Mouse (Mus musculus) midbrain, embryonic 15.5 days (tissue): ENCODE results near the gene Tmco3. TPM values are rescaled to one million over a fixed set of nuclear protein-coding genes. Genes with fewer than 3 reads are reported as not detected.

ENCODE experiments used
- ATAC-seq: fragments of 200-750 bp; cut with Nextera tagmentation; replicated peaks from 2 replicates; pipeline ENCODE4 v1.8.0; 2017; ENCODE audit warnings: moderate TSS enrichment
- H3K27ac ChIP-seq: fragments of 300-500 bp; sonication (generic); 2 replicates; pipeline ENCODE4 v1.5.1; 2015; ENCODE audit warnings: mild to moderate bottlenecking, inconsistent platforms
- H3K27me3 ChIP-seq: fragments of 300-500 bp; sonication (generic); replicated peaks from 2 replicates; pipeline ENCODE4 v1.6.1; 2015; ENCODE audit warnings: inconsistent platforms
- H3K36me3 ChIP-seq: fragments of 300-500 bp; sonication (generic); replicated peaks from 2 replicates; pipeline ENCODE4 v1.6.1; 2015; ENCODE audit warnings: inconsistent platforms
- H3K4me1 ChIP-seq: fragments of 300-500 bp; sonication (generic); 2 replicates; pipeline ENCODE4 v1.6.1; 2015; ENCODE audit warnings: inconsistent platforms
- H3K4me2 ChIP-seq: fragments of 300-500 bp; sonication (generic); 2 replicates; pipeline ENCODE4 v1.6.1; 2015; ENCODE audit warnings: inconsistent platforms, mild to moderate bottlenecking, moderate library complexity
- H3K4me3 ChIP-seq: fragments of 300-500 bp; sonication (generic); 2 replicates; pipeline ENCODE4 v1.5.1; 2015; ENCODE audit warnings: mild to moderate bottlenecking, inconsistent platforms
- H3K9ac ChIP-seq: fragments of 300-500 bp; sonication (generic); 2 replicates; pipeline ENCODE4 v1.6.1; 2015; ENCODE audit warnings: mild to moderate bottlenecking, inconsistent platforms
- H3K9me3 ChIP-seq: fragments of 300-500 bp; sonication (generic); 2 replicates; pipeline ENCODE4 v1.6.1; 2016; ENCODE audit warnings: inconsistent platforms
- WGBS: fragments of 180-500 bp; shearing (Covaris S2); methylation state at CpG from one replicate; pipeline ENCODE4 v1.1.7; 2015; ENCODE audit warnings: mixed read lengths; 5-methylcytosine and 5-hydroxymethylcytosine counted together
- polyA plus RNA-seq: library from polyadenylated mRNA; unstranded; fragments of >200 nt; fragmentation: Nextera tagmentation; extraction: Ambion mirVana; gene quantifications from 2 replicates; pipeline ENCODE4 v1.2.1, GENCODE M21; 2015

Gene Tmco3
- polyA plus RNA-seq, 1 experiment from 2014 or later: 47.6 TPM

DNA sequence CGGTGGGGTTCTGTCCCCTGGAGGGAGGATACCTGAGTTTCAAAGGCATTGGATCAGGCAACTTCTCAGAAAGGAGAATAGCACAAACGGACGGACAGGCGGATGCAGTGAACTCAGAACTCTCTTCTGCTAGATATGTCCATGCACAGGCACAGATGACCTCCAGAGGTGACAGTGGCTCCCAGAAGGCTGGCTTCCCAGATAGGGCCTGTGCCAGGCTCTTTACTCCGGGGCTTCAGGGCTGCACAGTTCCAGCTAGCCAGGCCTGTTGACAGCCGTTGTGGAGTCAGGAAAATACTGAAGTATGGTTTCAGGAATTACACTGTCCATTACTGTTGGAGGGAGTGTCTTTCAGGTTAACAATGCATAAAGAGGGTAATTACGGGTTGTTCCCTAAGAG is 62.1 kb downstream of the Tmco3 start:
- H3K4me2 ChIP-seq: no peak overlapping the region
- no peak overlapping the region for H3K9ac ChIP-seq
- no peaks in the 10 kb centered on the region for H3K27me3 ChIP-seq
- no peaks in the 10 kb centered on the region for H3K4me1 ChIP-seq
- H3K4me3 ChIP-seq: no peak overlapping the region
- H3K27ac ChIP-seq: no peak overlapping the region
- H3K9me3 ChIP-seq: no peaks in the 10 kb centered on the region
- 92% methylated on average over 7 of the region's 7 CpGs for WGBS
- H3K36me3 ChIP-seq: peaks cover 20% of the 10 kb centered on the region
- ATAC-seq: no peak

DNA sequence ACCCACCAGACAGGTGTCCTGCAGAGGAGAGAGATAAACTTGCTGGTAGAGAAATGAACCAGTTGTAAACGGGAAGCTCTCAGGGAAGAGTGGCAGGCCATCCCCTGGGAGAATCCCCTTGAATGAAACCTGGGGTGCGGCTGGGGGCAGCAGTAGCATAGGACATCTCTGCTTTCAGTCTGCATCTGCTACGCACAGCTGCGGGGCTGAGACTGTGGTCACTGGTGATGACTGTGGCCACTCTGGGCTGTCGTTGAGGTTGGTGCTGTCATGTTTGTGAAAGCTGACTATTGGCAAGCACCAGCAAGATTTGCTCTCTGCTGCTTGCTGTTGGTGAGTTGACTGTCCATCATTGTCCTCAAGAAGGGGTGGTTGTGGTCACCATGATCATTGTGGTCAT is 63.6 kb downstream of the Tmco3 start:
- peaks cover 20% of the 10 kb centered on the region for H3K36me3 ChIP-seq
- ATAC-seq: no peak
- 93% methylated on average over 5 of the region's 5 CpGs for WGBS
- no peak overlapping the region for H3K4me3 ChIP-seq
- H3K4me2 ChIP-seq: no peak overlapping the region
- H3K9ac ChIP-seq: no peak overlapping the region
- no peaks in the 10 kb centered on the region for H3K27me3 ChIP-seq
- no peaks in the 10 kb centered on the region for H3K9me3 ChIP-seq
- H3K27ac ChIP-seq: no peak overlapping the region
- H3K4me1 ChIP-seq: no peaks in the 10 kb centered on the region

DNA sequence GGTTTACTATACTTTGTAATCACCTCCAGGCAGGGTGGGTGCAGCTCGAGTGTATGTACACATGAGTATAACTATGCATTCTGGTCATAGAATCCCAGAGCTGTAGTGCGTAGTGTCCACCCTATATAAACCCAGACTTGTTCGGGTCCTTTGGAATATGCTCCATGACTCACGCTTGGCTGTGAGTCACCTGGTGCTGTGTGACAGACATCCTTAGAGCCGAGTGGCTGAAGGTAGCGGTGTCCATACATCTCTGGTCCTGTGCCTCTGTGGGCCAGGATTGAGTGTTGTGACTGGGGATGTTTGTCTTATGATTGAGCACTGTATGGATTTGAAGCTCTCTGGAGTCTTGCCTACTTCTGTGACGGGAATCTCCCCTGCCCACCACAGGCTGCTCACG is 64.6 kb downstream of the Tmco3 start:
- Histone ChIP-seq H3K9ac (no peak overlapping the region), H3K27ac (no peak overlapping the region), H3K36me3 (peaks cover 20% of the 10 kb centered on the region; the same call in 1 of the 2 replicates), H3K9me3 (no peaks in the 10 kb centered on the region), H3K4me3 (no peak overlapping the region), H3K4me1 (no peaks in the 10 kb centered on the region), H3K4me2 (no peak overlapping the region), H3K27me3 (no peaks in the 10 kb centered on the region)
- ATAC-seq: no peak
- 90% methylated on average over 8 of the region's 8 CpGs for WGBS

DNA sequence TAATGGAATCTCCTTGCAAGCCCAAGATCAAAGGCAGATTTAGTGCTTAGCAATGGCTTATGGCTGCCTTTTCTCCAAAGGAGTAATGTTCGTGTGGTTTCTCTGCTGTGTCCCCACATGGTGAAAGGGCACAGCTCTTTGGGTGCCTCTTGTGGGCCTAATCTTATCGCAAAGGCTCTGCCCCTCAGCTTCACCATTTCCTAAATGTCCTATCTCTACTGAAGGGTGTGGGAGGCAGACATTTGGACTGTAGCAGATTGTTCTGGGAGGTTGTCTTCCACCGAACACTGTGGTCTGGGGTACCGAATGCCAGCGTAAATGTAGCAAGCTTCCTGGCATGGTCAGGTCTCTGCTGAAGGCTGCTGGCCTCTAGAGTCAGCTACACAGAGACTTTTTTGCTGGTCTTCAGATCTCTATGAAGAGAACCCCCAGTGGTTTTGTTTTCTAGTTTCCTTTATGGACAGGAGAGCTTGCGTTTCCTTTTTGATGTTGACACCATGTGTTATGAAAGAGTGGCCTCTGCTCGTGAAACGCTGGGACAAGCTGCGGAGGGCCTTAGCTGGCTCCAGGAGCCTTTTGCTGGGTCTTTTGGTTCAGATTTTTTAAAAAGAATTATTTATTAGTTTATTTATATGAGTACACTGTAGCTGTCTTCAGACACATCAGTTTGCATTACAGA is 65.3 kb downstream of the Tmco3 start:
- H3K36me3 ChIP-seq: peaks cover 17% of the 10 kb centered on the region; the same call in 1 of the 2 replicates
- no peaks in the 10 kb centered on the region for H3K27me3 ChIP-seq
- 78% methylated on average over 9 of the region's 9 CpGs for WGBS
- no peak overlapping the region for H3K27ac ChIP-seq
- no peaks in the 10 kb centered on the region for H3K9me3 ChIP-seq
- H3K9ac ChIP-seq: no peak overlapping the region
- no peaks in the 10 kb centered on the region for H3K4me1 ChIP-seq
- no peak overlapping the region for H3K4me3 ChIP-seq
- no peak for ATAC-seq
- H3K4me2 ChIP-seq: no peak overlapping the region

DNA sequence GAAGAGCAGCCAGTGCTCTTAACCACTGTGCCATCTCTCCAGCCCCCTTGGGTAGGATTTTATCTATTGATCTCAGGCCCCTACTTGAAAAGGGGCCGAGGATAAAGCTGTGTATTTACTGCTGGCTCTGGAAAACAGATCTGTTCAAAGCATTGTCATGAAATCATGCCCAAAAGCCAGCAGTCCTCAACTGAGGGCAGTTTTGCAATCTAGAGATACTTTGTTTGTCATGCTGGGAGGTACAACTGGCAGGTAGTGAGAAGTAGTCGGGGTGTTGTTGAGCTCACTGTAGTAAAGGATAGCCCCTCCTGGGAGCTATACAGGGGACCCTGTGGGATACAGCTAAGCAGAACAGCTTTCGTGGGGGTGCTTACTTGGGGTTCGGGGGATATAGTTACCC is 65.9 kb downstream of the Tmco3 start:
- Histone ChIP-seq H3K36me3 (peaks cover 23% of the 10 kb centered on the region; the same call in 1 of the 2 replicates), H3K27me3 (no peaks in the 10 kb centered on the region), H3K4me3 (no peak overlapping the region), H3K9me3 (no peaks in the 10 kb centered on the region), H3K27ac (no peak overlapping the region), H3K4me2 (no peak overlapping the region), H3K4me1 (no peaks in the 10 kb centered on the region), H3K9ac (no peak overlapping the region)
- 93% methylated on average over 4 of the region's 4 CpGs for WGBS
- ATAC-seq: no peak

DNA sequence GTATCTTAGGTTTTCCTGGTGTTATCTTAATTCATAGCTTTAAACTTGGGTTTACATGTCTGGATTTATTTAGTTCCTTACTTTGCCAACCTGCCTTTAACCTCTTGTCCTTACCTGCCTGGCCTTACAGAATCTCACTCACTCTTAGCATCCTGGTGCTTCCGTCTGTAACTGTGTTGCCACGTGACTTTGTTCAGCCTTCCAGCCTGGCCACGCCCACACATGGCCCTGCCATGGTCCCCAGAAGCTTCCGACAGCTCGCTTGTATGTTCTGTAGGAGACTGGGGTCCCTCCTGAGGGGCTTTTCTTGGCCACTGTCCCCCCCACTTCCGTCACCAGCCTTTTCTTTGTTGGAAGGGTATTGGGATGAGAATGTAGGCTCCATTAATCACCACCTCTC is 68.2 kb downstream of the Tmco3 start:
- no peak overlapping the region for H3K9ac ChIP-seq
- H3K27ac ChIP-seq: no peak overlapping the region
- ATAC-seq: no peak
- 90% methylated on average over 6 of the region's 6 CpGs for WGBS
- H3K4me3 ChIP-seq: no peak overlapping the region
- no peaks in the 10 kb centered on the region for H3K9me3 ChIP-seq
- H3K4me2 ChIP-seq: no peak overlapping the region
- H3K27me3 ChIP-seq: no peaks in the 10 kb centered on the region
- H3K4me1 ChIP-seq: no peaks in the 10 kb centered on the region
- H3K36me3 ChIP-seq: peaks cover 35% of the 10 kb centered on the region; the same call in 1 of the 2 replicates

DNA sequence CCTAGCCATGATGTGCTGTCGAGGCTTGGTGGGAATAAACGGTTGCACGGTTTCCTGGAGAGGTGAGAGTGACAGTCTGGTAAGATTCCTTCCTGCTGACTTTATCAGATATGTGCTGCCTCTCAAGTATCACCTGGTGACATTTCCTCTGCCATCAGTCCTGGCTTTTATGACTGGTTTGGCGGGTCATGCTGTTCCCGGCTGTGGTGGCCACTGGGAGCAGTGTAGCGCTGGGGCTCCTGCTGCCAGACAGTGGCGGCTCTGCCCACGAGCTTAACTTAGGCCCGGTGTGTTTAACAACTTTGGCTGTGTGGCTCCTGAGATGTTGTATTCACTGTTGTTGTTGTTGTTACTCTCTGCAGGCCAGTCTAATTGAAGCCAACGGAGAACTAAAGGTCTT is 68.7 kb downstream of the Tmco3 start:
- ATAC-seq: no peak
- Histone ChIP-seq H3K27ac (no peak overlapping the region), H3K4me3 (no peak overlapping the region), H3K4me2 (no peak overlapping the region), H3K9ac (no peak overlapping the region), H3K9me3 (no peaks in the 10 kb centered on the region), H3K27me3 (no peaks in the 10 kb centered on the region), H3K4me1 (no peaks in the 10 kb centered on the region), H3K36me3 (peaks cover 40% of the 10 kb centered on the region; the same call in 1 of the 2 replicates)
- 86% methylated on average over 10 of the region's 10 CpGs for WGBS

DNA sequence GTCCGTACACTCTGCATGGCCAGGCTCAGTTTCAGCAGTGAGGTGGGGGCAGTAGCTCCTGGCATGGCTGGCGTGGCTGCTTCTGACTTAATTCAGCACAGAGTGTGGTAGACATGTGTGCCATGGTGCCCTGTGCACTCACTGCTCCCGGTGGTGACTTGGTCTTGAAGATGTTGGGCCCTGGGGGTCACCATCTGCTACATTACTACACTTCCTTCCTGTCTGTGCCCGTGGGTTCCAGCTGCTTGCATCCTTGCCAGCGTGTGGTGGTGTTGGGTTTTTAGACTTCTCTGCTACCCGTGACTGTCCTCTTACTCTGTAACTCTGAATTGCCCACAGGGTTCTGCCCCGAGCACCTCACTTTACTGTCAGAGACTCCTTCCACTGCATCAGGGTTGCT is 72.2 kb downstream of the Tmco3 start:
- H3K4me2 ChIP-seq: no peak overlapping the region
- no peaks in the 10 kb centered on the region for H3K9me3 ChIP-seq
- no peak overlapping the region for H3K4me3 ChIP-seq
- 92% methylated on average over 7 of the region's 7 CpGs for WGBS
- H3K27ac ChIP-seq: no peak overlapping the region
- H3K27me3 ChIP-seq: no peaks in the 10 kb centered on the region
- peaks cover 55% of the 10 kb centered on the region for H3K36me3 ChIP-seq
- no peak for ATAC-seq
- no peaks in the 10 kb centered on the region for H3K4me1 ChIP-seq
- H3K9ac ChIP-seq: no peak overlapping the region

DNA sequence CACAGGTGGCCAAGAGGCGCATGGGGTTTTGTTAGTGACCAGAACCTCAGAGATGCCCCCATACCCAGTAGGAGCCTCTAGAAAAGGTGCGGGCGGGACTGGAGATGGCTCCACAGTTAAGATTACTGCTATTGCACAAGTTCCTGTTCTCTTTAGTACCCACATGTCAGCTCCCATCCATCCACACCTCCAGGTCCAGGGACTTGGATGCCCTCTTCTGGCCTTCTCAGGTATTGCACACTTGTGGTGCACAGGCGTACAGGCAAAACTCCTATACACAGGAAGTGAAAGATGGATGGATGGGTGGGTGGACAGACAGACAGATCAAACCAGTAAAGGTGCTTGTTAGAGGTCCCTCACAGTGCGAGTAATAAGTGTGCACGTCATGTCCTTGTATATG is 73.9 kb downstream of the Tmco3 start:
- Histone ChIP-seq H3K4me2 (no peak overlapping the region), H3K27ac (no peak overlapping the region), H3K4me3 (no peak overlapping the region), H3K36me3 (peaks cover 58% of the 10 kb centered on the region), H3K27me3 (no peaks in the 10 kb centered on the region), H3K4me1 (no peaks in the 10 kb centered on the region), H3K9me3 (no peaks in the 10 kb centered on the region), H3K9ac (no peak overlapping the region)
- WGBS: 97% methylated on average over 6 of the region's 6 CpGs
- ATAC-seq: no peak

Other genes with a start within 250 kb of the Tmco3 start
- gene Proz, start 227.3 kb upstream of the Tmco3 start, polyA plus RNA-seq: 1.6 and 1.7 TPM in 2 replicates
- 42.1 and 42.6 TPM in 2 replicates for gene Pcid2, start 182.7 kb upstream of the Tmco3 start, polyA plus RNA-seq
- gene Cul4a, start 182.6 kb upstream of the Tmco3 start, polyA plus RNA-seq: 70.4 and 74.9 TPM in 2 replicates
- gene Lamp1, start 129.0 kb upstream of the Tmco3 start, polyA plus RNA-seq: 259 and 285 TPM in 2 replicates
- gene Grtp1, start 87.6 kb upstream of the Tmco3 start, polyA plus RNA-seq: 15.9 and 16.3 TPM in 2 replicates
- 1.1 TPM in 1 of 2 replicates, not detected in the other for gene Adprhl1, start 34.0 kb upstream of the Tmco3 start, polyA plus RNA-seq
- gene Dcun1d2, start 59 bp upstream of the Tmco3 start, polyA plus RNA-seq: 33.8 and 36.8 TPM in 2 replicates
- gene Tfdp1, start 50.6 kb downstream of the Tmco3 start, polyA plus RNA-seq: 88.3 and 90.2 TPM in 2 replicates
- not detected in 2 replicates for gene Atp4b, start 108.6 kb downstream of the Tmco3 start, polyA plus RNA-seq
- gene Grk1, start 116.9 kb downstream of the Tmco3 start, polyA plus RNA-seq: 0.03 TPM in 1 of 2 replicates, not detected in the other
- 0.37 and 0.61 TPM in 2 replicates for gene Tmem255b, start 147.0 kb downstream of the Tmco3 start, polyA plus RNA-seq
- 36.8 and 42.7 TPM in 2 replicates for gene Gas6, start 206.3 kb downstream of the Tmco3 start, polyA plus RNA-seq